Mouse (Mus musculus) A20 (cell line): ENCODE measurements around the gene S100pbp.
A peak's percentile ranks its signal among the peaks of the same experiment; 100 is the strongest.

Experiments used
- DNase-seq: peaks from one replicate; pipeline ENCODE4 v3.0.0-alpha.2; 2011; ENCODE audit warnings: low read depth, low spot score

The S100pbp gene

GRCm38 (mm10) chr4:129157541-129157940 lies 32.0 kb downstream of the S100pbp start:
- DNase-seq, result no peak

DNA sequence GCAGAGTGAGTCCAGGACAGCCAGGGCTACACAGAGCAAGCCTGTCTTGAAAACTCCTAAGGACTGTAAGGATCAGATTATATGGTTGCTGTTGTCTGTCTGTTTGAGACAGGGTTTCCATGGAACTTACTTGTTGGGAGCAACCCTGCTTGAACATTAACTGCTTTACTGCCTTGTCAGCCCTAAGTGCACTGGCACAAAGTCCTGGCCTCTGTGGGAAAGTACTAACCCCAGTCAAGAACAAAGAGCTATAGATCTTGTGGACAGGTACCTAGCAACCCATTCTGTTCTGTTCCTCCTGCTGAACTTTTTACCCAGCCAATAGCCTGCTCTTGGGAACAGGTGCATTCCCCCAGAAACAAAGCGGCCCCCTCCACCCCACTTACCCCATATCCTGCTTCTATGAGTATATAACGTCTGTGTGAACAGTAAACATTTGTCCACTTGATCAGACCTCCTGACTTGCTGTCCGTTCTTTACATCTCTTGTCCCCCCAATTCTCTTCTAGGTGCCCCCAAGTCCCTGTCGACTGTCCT lies 38.2 kb downstream of the S100pbp start:
- DNase-seq, result no peak

DNA sequence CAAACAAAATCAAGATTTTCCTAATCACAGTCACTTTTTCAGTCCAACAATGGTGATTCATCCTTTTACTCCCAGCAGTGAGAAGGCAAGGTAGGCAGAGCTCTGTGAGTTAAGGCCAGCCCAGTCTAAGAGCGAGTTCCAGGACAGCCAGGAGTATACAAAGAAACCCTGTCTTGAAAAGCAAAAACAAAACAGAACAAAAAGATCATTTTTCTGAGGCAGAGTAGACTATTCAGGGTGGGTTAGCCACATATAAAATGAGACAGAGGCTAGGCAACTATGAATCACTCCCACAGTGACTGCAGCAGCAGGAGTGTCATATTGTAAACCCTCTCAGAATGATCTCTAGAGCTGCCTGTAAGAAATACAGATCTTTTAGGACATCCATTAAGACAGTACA lies 40.2 kb downstream of the S100pbp start:
- DNase-seq, result no peak

- no peak for DNase-seq
These were observed 41.9 kb downstream of the S100pbp start for GRCm38 (mm10) chr4:129147552-129148103.

DNA sequence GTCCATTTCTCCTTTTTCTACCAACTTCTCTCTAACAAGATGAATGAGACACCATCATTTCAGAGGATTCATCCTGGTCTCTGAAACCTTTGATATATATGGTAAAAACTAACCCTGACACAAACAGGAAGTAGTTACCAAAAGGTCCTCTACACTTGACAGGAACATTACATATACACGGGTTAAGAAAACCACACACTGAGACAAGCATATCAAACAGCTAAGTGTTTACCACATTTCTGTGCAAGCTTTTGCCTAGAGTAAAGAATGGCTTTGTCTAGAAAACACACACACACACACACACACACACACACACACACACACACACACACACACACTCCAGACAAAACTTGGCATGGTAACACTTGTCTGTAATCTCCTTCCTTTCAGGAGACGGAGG lies 43.1 kb downstream of the S100pbp start:
- no peak for DNase-seq

- no peak for DNase-seq
These were observed 43.6 kb downstream of the S100pbp start for GRCm38 (mm10) chr4:129145943-129146342.

DNA sequence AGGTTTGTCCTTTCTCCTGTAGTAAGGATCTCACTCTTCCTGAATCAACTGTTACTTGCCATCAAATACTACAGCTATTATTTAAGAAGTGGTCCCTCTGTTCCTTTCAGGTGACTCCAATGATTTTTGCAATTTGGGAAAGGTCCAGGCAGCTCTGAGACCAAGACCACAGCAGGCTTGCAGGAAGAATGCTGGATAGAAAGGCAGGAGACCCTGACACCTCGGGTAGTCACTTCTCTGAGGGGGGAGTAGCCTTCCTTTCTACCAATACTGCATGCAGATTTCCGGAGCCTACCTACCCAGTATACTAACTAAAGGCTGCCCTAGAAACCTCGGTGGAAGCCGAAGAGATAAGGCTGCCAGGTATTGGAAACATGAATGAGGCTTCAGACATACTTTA lies 44.1 kb downstream of the S100pbp start:
- DNase-seq, result no peak

DNA sequence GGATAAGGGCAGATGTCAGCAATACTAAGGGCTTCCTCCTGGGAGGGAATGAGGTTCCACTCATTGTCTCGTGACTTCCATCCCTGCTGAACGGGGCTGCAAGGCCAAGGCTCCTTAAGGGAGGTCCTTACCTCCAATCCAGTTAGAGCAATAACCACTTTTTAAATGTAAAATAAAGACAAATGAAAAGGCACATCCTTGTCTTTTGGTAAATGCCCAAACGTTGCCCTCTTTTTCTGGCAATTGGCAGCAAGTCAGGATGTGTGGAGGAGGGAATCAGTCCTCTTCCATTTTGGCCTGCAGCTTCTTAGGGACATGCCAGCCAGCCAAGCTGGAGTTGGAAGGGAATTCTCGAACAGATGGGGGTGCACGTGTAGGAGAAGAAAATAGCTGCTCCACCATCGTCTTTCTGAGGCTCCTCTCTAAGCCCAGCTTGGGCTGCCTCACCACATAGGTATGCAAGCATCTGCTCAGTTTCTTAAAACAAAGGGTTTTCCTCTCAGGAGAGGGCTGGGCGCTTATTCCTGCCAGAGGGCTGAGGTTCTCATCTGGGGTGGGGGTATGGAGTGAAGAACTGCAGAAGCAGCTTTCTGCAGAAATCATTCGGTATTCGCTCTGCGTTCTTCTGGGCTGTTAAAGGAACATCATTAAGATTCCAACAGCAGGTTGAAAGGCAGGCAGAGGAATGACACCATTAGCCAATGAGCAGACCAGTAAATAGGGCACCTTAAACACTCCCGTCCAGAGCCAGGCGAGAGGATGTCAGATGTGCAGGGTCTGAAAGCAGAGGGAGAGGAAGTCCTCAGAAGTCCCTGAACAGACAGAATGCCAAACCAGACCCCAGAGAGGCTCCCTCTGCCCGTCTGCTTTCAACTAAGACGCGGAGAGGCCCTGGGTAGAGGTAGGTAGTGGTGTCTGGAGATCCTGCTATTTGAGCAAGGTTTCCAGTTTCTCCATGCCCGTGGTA lies 44.8 kb downstream of the S100pbp start:
- DNase-seq, result no peak

- DNase-seq, result no peak
These were observed 46.0 kb downstream of the S100pbp start for GRCm38 (mm10) chr4:129143509-129143908.

- DNase-seq, result no peak
These were observed 47.0 kb downstream of the S100pbp start for GRCm38 (mm10) chr4:129142439-129143045.

- no peak for DNase-seq
These were observed 47.7 kb downstream of the S100pbp start for GRCm38 (mm10) chr4:129141560-129142438.

- no peak for DNase-seq
These were observed 48.7 kb downstream of the S100pbp start for GRCm38 (mm10) chr4:129140808-129141207.

- DNase-seq, result no peak
These were observed 49.9 kb downstream of the S100pbp start for GRCm38 (mm10) chr4:129139642-129140041.

GRCm38 (mm10) chr4:129137392-129138321 lies 51.9 kb downstream of the S100pbp start:
- no peak for DNase-seq

DNA sequence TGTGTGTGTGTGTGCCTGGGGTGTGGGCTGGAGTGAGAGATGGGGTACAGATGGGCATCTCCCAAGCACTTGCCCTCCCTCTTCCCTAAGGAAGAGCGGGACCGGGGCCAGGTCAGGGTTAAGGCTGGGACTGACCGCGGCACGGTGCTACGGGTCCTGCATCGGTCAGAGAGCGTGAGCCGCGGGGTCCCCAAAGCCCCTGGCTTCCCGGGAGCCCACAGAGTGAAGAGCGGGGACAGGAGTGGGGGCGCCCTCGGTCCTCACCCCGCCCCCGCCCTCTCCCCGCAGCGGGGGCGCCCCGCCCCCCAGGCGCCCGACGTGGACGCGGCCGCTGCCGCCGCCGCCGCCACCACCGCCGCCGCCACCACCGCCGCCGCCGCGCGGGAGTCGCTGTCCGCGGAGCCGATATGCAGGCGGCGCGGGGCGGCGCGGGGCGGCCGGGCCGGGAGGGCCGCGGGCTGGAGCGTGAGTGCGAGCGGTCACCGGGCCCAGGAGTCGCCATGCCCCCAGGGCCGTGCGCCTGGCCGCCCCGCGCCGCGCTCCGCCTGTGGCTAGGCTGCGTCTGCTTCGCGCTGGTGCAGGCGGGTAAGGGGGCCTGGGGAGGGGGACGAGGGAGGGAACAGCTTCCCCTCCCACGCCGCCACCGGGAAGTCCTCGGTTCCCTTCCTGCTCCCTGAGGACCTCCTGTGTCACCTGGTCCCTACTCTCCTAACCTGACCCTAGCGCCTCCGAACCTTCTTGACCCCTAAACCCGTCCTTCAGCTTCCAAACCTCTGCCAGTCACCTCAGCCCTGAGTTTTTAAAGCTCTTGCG lies 52.7 kb downstream of the S100pbp start, which contains the start of gene Fndc5:
TSS of gene Fndc5 (plus strand) at position 421 of the 813 bp plus-strand sequence.
- no peak for DNase-seq

DNA sequence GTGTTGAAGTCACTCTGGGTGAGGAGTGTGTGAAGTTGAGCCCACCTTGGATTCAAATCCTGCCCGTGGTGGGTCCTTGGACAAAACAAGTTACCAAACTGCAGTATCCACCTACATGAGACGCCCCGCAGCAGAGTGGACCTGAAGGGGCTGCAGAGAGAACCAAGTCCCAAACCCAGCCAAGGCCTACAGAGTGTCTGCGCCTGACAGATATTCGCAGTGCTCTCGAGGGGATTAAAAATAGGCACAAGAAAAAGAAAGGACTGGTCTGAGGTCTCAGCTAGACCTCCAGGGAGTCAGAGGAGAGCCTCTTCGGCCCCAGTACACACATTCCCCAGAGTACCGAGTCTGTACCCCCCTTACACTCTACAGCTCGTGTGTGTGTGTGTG lies 53.3 kb downstream of the S100pbp start:
- DNase-seq, result no peak

- DNase-seq, result no peak
These were observed 53.9 kb downstream of the S100pbp start for GRCm38 (mm10) chr4:129135637-129136036.

DNA sequence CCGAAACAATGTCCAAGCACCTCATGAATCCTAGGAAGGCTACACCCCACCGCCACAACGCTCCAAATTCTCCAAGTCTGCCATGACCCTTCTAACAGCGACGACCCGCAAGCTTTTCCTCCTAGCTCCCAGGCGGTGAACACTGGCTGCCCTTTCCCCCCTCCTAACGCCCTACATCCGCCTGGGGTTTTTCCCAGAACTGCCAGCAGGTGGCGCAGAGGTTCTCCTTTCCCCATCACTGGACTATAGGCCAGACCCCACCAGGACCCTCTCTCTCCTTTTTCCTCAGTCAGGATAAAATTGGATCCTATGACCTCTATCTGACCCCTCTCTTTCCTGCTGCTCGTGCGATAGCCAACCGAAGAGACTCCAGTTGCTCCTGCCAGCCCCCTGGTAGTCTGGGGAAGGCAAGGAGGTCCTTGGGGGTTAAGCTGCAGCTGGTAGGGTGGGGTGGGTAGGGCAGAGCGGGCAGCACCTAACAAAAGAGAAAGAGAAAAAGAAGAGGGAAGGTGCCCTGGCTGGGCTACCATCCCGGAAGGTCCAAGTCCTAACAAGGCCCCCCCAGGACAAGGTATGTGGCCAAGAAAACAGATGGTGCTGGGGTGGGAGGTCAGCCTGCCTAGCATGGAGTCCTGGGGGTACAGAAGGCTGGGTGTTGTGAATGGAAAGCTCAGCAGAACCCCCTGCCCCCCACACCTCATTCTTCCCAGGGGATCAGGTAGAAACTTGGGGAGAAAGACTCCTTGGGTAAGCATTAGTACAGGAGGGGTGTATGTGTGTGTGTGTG lies 54.5 kb downstream of the S100pbp start:
- DNase-seq, result peak; percentile 70
